Mouse (Mus musculus): Measurements from ENCODE around the gene Slc6a13.

The Slc6a13 gene

DNA sequence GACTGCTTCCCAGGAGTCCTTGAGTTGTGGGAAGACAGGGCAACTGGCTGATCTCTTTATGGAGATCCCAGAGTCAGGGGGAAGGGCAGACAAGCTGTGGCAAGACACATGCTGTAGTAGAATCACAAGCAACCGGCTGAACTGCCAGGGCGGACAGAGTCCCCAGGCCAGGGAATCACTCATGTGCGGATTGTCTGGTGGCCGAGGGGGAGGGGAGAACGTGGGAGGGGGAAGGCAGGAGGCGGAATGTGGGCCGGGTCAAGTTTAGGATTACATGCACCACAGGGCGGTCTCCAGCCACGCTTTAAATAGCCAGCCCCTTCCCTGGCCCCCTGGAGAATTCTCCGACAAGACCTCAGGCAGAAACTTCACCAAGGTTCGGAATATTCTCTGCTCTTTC is at the start of gene Slc6a13:
Slc6a13 (plus strand) TSS at position 274 of the 400 bp plus-strand sequence.
- no peak for DNase-seq

DNA sequence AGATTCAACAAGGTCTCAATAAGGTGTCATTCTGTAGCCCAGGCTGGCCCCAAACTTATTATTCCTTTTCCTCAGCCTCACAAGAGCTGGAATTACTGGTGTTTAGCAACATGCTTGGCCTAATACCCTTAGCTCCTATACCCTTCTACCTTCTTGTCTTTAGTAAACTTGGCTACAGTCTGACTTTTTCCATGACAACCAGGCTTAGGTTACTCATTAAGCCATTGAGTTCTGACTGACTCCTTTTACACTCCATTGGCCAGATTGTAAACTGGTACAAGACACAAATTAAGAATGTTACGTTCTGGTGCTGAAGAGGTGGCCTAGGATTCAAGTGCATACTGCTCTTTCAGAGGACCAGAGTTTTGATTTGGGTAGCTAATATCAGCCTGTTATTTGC is 49.6 kb upstream of the Slc6a13 start:
- DNase-seq, result no peak

GRCm38 (mm10) chr6:121251256-121251655 is 48.8 kb upstream of the Slc6a13 start:
- DNase-seq, result no peak

DNA sequence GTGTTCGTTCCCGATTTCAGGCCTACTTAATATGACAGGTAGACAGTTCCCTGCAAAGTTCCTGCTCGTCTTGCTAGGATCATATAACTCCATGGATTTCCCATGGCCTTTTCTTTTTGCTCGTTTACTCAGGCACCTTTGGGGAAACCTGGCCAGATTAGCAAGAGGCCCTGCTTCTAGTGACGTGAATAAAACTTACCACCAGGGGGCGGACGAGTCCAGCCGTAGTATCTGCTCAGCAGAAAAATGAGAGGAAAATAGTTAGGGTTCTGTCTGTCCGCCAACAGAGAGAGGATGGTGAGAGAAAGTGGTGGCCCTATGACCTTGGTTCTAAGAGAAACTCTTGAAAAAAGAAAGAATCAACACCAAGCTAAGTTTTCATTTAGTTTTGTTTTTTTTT is 39.5 kb upstream of the Slc6a13 start:
- DNase-seq, result peak; percentile 84

DNA sequence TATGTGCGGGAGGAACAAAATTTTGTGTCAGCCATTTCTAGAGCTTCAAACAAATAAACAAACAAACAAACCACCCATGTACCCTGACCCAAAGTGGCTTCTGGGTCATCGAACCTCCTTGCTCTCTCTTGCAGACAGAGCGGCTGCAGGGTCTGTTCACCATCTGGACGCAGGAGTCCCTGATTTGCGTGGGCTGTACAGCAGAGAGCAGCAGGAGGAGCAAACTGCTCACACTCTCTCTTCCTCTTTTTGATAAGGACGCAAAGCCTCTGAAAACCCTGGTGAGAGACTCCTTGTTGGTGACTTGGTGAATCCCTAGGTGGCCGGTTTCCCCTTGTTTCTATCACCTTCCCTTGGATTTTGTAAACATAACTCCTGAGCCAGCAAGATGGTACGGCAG is 38.8 kb upstream of the Slc6a13 start:
- DNase-seq, result no peak

GRCm38 (mm10) chr6:121262004-121262403 is 38.0 kb upstream of the Slc6a13 start:
- DNase-seq, result no peak

GRCm38 (mm10) chr6:121262496-121262895 is 37.5 kb upstream of the Slc6a13 start:
- no peak for DNase-seq

DNA sequence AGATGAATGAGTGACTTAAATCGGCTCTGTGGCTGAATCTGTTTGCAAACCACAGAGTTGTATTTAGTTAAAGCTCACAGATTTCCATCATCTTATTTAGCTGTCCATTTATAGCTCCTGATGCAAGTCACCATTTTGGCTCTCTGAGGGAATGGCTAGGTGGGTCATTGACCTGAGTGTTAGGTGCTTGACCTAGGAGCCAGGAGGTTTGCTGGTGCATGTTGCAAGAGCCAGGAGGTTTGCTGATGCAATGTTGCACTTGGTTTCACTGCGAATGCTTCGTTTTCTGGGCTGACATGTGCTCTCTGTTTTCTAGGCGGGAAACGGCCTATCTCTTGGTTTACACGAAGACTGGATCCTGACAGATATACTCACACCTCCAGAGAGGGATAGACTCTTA is 29.9 kb upstream of the Slc6a13 start:
- no peak for DNase-seq

DNA sequence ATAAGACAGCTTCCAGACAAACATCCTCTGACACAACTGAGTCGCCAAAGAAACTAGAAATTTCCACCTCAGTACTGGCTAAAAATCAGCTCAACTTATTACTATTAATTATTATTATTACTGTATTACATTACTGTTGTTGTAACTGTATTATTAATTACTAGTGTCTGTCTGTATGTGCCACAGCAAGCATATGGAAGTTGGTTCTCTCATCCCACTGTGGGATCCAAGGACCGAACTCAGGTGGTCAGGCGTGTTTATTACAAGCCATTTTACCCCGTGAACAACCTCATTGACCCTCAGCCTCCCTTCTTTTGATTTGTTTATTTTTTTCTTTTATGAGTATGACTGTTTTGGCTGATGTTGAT is 28.3 kb upstream of the Slc6a13 start:
- no peak for DNase-seq

DNA sequence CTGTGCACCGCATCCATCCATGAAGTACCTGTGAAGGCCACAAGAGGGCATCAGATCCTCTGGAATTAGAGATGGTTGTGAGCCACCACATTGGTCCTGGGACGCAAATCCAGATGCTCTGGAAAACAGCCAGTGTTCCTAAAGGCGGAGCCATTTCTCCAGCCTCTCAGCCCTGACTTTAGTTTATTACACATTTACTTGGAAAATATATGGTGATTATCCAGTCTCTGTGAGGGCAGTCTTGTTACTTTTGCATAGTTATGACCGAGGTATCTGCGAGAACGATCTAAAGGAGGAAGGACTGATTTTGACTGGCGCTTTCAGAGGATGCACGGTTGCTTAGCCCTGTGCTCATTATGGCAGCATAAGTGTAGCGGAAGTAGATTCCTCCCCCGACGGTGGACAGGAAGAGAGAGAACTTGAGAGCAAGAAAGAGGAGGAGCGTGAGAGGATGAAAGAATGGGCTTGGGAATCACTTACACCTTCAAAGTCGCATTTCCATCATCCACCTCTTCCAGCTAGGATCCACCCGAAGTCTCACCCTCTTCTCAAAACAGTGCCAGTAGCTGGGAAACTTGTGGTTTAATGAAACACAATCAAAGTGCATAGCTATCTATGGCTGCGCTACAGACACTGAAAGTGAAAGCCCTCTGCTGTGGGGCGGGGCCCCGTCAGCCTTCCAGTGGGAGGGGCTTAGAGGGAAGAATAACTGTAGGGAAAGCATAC is 27.8 kb upstream of the Slc6a13 start:
- peak; percentile 76 for DNase-seq

GRCm38 (mm10) chr6:121274356-121274755 is 25.7 kb upstream of the Slc6a13 start:
- peak; percentile 19 for DNase-seq

DNA sequence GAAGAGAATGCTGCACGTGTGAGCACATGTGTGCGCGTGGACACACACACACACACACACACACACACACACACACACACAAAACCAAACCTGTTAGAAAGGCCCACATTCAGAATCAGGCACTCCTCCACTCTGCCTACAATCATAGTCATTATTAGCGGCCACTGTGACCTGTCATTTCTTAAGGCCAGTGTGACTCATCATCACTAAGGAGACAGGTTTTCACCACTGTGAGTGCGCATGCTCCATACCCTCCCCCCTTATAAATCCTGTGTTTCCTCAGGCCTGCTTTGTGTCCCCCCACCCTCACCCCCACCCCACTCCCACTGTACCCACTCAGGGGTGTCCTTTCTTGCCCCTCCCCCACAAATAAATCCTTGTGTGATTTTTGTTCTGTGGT is 15.9 kb upstream of the Slc6a13 start:
- DNase-seq, result no peak

DNA sequence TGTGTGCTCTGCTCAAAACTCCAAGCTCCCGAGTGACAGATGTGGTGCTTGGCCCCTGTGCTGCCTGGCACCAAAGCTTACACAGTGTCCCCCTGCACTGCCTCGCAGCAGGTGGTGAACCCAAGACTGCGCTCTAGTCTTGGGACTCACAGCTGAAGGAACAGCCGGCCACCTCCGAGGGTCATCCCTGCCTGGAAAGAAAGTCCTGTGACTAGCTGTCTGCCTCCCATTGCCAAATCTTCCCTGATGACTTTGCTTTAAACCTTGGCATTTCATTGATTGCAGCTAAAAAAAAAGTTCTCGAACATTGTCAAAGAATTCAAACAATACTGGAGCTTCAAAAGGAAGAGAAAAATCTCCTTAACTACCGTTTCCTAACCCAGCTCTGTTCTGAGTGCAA is 710 bp upstream of the Slc6a13 start:
- no peak for DNase-seq

DNA sequence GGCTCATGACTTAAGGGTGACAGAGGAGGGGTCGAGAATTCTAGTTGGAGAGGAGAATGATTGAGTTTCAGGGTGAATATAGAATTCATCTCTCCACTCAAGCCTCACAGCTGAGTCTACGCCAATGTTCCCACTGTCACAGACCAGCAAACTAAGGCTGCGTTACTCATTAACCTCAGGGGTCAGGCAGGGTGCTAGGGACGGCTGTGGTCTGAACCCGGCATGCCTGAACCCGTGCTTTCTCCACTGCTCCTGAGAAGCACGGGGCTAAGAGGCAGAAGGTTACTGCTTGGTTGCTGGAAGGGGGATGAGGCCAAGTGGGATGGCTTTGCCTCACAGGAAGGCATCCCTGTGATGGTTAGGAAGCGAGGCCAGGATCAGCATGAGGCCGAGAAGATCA is 477 bp downstream of the Slc6a13 start:
- DNase-seq, result no peak

DNA sequence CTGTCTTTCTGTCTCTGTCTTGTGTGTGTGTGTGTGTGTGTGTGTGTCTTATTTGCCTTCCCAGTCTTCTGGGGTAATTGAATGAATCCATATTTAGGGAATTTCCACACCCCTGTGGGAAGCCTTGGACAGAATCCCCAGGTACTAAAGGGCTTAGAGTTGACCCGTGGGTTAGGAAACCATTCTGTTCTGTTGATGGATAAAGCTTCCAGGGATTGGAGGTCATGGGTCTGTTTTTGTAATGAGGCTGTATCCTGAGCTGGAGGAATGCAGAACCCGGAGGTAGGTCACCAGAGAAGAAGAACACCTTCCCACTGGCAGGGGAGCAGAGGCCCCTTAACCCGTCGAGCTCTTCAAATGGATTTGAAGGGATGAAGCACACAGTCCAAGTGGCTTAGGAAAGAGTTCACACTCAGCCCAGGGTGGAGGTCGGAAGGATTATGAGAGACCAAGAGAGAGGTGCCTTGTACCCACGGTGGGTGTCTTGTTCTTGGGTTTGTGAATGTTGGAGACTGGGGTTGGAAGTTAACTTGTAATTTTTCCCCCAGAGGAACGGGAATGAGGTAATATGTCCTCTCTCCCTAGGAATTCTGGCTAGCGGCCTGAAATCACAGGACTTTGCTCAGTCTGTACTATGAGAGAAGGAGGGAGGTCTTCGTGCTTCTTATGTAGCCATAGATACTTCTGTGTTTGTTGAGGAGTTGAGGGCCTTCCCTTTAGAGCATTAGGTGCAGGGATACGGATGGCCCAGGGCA is 3.6 kb downstream of the Slc6a13 start:
- no peak for DNase-seq

DNA sequence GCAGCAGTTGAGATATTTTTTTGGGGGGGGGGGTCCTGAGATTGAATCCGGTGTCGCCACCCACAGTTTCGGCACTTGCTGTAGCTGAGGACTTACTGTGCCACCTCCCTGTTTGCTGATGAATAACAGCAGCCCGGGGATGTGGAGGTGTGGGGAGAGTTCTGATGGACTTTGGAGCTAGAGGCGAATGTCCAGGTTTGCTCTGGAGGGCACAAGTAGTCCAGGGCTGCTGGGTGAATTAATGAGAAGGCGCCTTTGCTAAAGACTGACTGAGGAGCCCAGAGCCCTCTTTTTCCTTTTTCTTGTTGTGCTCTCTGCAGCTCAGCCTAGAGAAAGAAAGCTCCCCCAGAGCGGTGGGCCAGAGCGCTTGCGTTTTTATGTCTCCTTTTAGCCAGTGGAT is 4.6 kb downstream of the Slc6a13 start:
- DNase-seq, result no peak

DNA sequence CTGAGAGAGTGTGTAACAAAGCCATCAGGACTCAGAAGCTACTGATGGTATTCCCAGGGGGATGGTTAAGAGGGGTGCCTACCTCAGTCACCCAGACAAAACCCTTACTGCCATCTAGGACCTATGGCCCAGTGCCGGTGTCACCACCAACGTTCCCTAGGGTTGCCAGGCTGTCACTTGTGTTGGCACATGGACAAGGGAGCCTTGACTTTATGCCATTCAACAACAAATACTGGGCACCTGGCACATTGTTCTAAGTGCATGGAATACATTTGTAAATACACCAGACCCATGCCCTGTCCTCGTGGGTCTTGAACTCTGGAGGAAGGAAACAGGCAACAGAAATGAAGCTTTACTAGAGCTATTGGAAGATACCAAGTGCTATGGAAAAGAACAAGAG is 5.5 kb downstream of the Slc6a13 start:
- DNase-seq, result no peak

GRCm38 (mm10) chr6:121310984-121311383 is 11.0 kb downstream of the Slc6a13 start:
- DNase-seq, result no peak

DNA sequence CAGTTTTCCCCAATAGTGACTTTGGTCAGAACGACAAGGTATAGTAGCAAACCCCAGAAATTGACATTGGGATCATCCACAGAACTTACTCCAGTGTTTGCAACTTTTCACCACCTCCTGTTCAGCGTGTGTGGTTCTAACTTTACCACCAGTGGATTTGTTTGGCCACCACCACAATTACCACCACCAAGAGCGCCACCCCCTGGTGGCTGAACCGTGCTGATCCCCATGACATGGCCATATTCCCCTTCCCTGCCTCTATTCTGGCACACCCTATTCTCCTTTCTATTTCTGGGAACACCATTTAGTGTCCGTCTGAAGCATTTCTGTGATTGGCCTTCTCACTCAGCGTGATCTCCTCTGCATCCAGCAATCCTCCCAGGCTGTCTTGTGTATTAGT is 19.1 kb downstream of the Slc6a13 start:
- DNase-seq, result no peak

- no peak for DNase-seq
These were observed 22.5 kb downstream of the Slc6a13 start for GRCm38 (mm10) chr6:121322381-121323110.

- DNase-seq, result no peak
These were observed 25.3 kb downstream of the Slc6a13 start for GRCm38 (mm10) chr6:121325298-121325697.

GRCm38 (mm10) chr6:121325740-121326139 is 25.7 kb downstream of the Slc6a13 start:
- DNase-seq, result no peak

GRCm38 (mm10) chr6:121326486-121327069 is 26.6 kb downstream of the Slc6a13 start:
- no peak for DNase-seq

All from right cerebral cortex, postnatal 14 days (tissue).